Mouse (Mus musculus): ENCODE data around the gene Clk4.

Gene Clk4

GRCm38 (mm10) chr11:51261680-51262219, at the start of gene Clk4:
Clk4 (plus strand) TSS chr11:51261730.
- DNase-seq, result no peak

DNA sequence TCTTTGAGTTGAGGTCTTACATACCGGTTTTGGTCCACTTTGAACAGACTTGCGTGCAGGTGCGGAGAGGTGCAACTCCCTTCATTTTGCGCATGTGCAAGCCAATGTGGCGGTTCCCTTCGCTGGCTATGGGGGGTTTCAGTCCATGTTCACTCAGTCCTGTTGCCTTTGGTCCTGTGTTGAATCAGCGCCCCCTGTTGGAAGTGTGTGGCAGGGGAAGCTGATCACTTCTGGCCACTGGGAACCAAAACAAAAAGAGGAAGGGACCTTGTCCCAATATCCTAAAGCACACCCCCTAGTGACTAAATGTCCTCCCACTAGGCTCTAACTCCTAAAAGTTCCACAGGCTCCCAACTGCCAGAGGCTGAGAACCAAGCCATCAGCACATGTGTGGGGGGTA, 47.5 kb upstream of the Clk4 start:
- no peak for DNase-seq

GRCm38 (mm10) chr11:51219396-51219980, 42.0 kb upstream of the Clk4 start:
- no peak for DNase-seq

GRCm38 (mm10) chr11:51220308-51220707, 41.2 kb upstream of the Clk4 start, which contains the start of gene Gm12569:
Gm12569 (plus strand) TSS chr11:51220473.
- no peak for DNase-seq

DNA sequence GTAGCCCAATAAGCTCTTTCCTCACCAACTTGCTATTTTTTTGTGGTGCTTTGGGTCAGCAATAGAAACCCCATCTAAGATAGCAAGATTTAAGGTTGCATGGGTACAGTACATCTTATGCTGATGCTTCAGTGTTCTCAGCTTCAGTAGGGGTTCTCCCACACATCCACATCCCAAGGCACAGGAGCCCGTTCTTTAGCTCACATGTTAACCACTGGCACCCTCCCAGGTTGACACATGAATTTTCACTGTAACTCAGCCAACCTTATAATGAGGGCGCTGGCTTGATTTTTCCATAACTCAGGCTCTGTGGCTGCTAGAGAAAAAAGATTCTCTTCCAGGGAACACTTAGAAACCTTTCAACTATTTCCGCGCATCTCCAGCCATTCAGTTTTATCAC, 34.4 kb upstream of the Clk4 start:
- DNase-seq, result no peak

DNA sequence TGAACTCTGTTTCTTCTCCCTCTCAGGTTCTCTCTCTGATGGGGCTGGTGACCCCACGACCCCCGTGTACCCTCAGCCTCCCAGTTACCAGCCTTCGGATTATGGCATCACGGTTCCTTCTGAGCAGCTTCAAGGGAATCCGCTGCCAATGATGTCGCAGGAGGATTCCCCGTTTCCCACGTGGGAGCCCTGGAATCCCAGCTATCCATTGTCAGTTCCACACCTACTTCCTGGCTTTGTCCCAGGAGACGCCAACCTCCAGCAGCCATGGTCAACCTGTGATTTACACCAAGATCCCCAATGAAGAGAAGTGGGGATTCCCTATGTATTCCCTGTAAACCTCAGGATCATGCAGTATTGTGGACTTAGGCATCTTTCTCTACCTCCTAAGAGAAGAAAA, 26.9 kb upstream of the Clk4 start:
- DNase-seq, result no peak

DNA sequence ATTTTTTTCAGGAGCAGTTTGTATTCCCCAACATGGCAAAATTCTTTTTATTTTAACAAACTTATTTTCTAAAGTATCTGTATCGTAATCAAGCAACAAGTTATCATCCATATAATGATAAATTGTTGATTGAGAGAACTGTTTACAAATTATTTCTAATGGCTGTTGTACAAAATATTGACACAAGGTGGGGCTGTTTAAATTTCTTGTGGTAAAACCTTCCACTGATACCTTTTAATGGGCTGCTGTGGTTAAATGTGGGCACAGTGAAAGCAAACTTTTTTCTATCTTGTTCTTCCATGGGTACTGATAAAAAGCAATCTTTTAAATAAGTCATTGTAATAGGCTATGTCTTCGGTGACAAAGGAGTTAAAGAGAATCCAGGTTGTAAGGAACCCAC, 18.6 kb upstream of the Clk4 start:
- DNase-seq, result no peak

- DNase-seq, result no peak
These were observed 4.5 kb upstream of the Clk4 start for GRCm38 (mm10) chr11:51257006-51257405.

- DNase-seq, result peak; percentile 98 to 99
These were observed 1.1 kb downstream of the Clk4 start, which contains the start of gene BC049762 for GRCm38 (mm10) chr11:51262342-51263285. BC049762 (minus strand) TSS chr11:51263046.

DNA sequence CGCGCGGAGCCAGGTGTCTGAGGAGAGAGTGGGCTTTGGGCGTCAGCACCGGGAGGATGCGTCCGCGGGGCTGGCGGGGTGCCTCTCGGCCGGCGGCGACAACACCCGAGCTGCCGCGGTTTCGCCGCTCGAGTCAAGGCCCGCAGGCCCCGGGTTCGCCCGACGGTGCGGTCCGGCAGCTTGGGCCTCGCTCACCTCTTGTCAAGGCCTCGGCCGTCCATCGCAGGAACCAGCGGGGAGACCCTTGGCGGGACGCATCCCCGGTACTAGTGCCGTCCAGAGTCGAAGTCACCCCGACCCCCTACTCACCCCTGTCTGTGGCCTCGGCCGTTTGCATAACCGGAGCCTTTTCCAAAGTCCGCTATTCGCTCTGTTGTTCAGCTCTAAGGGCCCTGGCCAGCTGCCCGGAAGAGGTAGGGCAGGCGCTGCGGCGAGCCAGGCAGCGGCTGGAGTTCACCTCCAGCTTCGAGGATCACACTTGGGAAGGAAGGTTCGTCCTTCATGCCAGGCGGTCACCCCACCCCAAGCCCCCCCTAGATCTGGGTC, 1.8 kb downstream of the Clk4 start:
- DNase-seq, result peak; percentile 67 to 68

- DNase-seq, result no peak
These were observed 2.8 kb downstream of the Clk4 start for GRCm38 (mm10) chr11:51264352-51264751.

- peak; percentile 23 for DNase-seq
These were observed 3.8 kb downstream of the Clk4 start for GRCm38 (mm10) chr11:51265326-51265725.

DNA sequence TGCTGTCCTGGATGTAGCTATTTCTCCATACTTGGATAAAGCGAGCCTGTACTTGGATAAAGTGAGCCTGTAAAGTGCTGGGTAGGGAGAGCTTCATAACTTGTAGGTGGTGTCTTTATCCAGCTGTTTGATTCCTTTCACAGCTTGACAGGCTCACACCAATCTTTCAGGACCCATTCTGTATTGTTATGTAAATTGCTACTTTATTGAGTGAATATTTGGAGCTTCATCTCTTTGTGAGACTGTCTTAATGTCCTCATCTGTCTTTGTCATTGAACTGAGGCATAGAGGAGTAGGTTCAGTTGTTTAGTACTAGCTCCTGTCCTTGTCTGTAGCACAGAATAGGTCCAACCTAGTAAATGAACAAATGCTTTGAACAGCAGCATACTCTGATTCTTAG, 12.9 kb downstream of the Clk4 start:
- DNase-seq, result no peak

GRCm38 (mm10) chr11:51289564-51290041, 28.1 kb downstream of the Clk4 start, which contains the start of gene Col23a1:
Col23a1 (plus strand) TSS chr11:51289920.
- peak; percentile 56 to 63 for DNase-seq

- peak; percentile 14 to 34 for DNase-seq
These were observed 28.8 kb downstream of the Clk4 start for GRCm38 (mm10) chr11:51290066-51290955.

GRCm38 (mm10) chr11:51293956-51294530, 32.5 kb downstream of the Clk4 start:
- DNase-seq, result no peak

DNA sequence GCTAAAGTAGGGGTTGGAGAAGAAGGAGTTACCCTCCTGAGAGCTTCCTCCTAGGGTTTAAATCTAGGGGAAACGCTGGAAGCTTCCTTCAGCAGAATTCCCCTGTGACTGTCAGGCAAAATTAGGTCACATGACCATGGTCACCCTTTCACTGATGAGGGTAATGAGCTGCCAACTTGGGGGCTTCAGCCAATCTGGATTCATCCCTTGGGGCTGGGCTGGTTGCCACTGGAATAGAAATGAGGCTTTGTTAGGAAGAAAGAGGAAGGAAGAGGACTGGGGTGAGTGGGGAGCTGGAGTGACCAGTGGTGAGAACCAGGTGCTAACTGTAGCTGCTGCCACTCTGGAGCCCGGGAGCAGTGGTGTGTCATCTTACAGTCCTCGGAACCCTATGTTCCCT, 34.2 kb downstream of the Clk4 start:
- no peak for DNase-seq

GRCm38 (mm10) chr11:51298691-51299090, 37.2 kb downstream of the Clk4 start:
- DNase-seq, result no peak

DNA sequence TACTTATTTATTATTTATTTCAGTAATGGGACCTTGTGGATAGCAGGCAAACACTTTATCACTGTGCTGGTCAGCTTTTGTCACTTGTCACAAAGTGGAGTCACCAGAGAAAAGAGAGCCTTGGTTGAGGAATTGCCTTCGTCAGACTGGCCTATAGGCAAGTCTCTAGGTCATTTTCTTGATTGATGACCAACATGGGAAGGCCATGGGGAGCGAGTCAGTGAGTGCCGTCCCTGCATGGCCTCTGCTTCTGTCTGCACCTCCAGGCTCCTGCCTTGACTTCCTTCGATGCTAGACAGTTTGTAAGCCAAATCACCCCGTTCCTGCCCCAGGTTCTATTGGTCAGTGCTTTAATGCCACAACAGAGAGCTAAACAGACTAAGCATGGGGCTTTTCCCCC, 40.9 kb downstream of the Clk4 start:
- no peak for DNase-seq

DNA sequence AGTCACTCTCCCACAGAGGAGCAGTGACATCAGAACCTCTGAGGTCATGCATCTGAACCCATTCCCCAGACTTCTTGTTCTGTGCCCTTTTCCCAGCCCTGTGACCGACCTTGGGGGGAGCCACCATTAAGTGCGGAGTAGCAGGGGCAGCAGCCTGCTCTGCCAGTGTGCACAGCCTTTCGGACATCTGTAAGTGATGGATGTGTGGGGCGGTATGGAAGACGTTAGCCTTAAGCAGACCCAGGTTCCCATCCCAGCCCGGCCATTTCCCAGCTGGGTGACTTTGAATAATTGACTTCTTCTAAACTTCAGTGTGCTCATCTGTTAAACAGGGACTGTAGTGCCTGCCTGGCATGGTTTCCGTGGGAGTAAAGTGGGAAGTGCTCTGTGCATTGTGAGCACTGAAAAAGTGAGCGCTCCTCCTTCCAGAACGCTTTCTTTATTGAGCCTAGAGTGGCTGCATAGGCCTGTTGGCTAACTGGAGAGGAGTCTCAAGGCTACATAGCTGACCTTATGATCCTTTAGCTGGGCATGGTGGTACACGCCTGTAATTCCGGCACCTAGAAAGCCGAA, 42.5 kb downstream of the Clk4 start:
- DNase-seq, result no peak

GRCm38 (mm10) chr11:51308306-51308705, 46.8 kb downstream of the Clk4 start:
- DNase-seq, result no peak

Data from cerebellum, postnatal 36 days (tissue).